Mouse (Mus musculus): ENCODE results near the gene Dhps. TPM values are rescaled to one million over a fixed set of nuclear protein-coding genes. Genes with fewer than 3 reads are reported as not detected.
A peak's percentile ranks its signal among the peaks of the same experiment; 100 is the strongest.

The Dhps gene
- 10 to 100 TPM; 63.4 to 70.6 TPM for total RNA-seq (2021)
- long read RNA-seq, experiment 1, transcript Dhps-201 (9 exons, 1,333 nt), result major isoform, 23 of 37 reads
- long read RNA-seq, experiment 1, partial matches to known transcripts, result 1 of 37 reads
- long read RNA-seq, experiment 1, other reads (novel, unspliced or antisense), result 13 of 37 reads
- long read RNA-seq, experiment 2, transcript Dhps-201 (9 exons, 1,333 nt), result major isoform, 29 of 42 reads
- long read RNA-seq, experiment 2, partial matches to known transcripts, result 3 of 42 reads
- long read RNA-seq, experiment 2, other reads (novel, unspliced or antisense), result 9 of 42 reads

GRCm38 (mm10) chr8:85071514-85072281 is at the start of gene Dhps:
Dhps (plus strand) TSS chr8:85071757.
- peak; percentile 88 to 92 for DNase-seq (ENCODE audit: low spot score in 2 of 2)
- Histone ChIP-seq H3K4me3 (peak within 1 kb of the TSS; percentile 92), H3K27ac (peak within 1 kb of the TSS; percentile 93)
- peak; percentile 43 for TF ChIP-seq CTCF (conservative IDR thresholded peaks at IDR 0.05)

- Histone ChIP-seq H3K27ac (no peak overlapping the region), H3K4me3 (peak overlapping the region; percentile 98)
- DNase-seq (ENCODE audit: low spot score in 2 of 2), result no peak
- no peak for TF ChIP-seq CTCF (conservative IDR thresholded peaks at IDR 0.05)
These were observed 47.7 kb upstream of the Dhps start for GRCm38 (mm10) chr8:85023846-85024245.

GRCm38 (mm10) chr8:85025098-85025932 is 46.2 kb upstream of the Dhps start, which contains the start of gene Asna1:
Asna1 (minus strand) TSS chr8:85025281.
- DNase-seq (ENCODE audit: low spot score in 2 of 2), result peak; percentile 71 to 92
- Histone ChIP-seq H3K27ac (peak within 1 kb of the TSS; percentile 99), H3K4me3 (peak within 1 kb of the TSS; percentile 98)
- no peak for TF ChIP-seq CTCF (conservative IDR thresholded peaks at IDR 0.05)

GRCm38 (mm10) chr8:85026670-85027515 is 44.7 kb upstream of the Dhps start, which contains the start of gene Trir:
Trir (plus strand) TSS chr8:85026823.
- peak; percentile 95 to 97 for DNase-seq (ENCODE audit: low spot score in 2 of 2)
- peak within 1 kb of the TSS; percentile 98 for H3K4me3 ChIP-seq
- peak within 1 kb of the TSS; percentile 99 for H3K27ac ChIP-seq
- 0 out of 2 replicates have a peak, but pooled peaks have one; percentile 12 for TF ChIP-seq CTCF (conservative IDR thresholded peaks at IDR 0.05)

GRCm38 (mm10) chr8:85027516-85027855 is 44.1 kb upstream of the Dhps start:
- peak overlapping the region; percentile 99 for H3K27ac ChIP-seq

GRCm38 (mm10) chr8:85027922-85028321 is 43.6 kb upstream of the Dhps start:
- peak overlapping the region; percentile 98 for H3K4me3 ChIP-seq
- TF ChIP-seq CTCF (conservative IDR thresholded peaks at IDR 0.05), result peak; percentile 51
- peak overlapping the region; percentile 99 for H3K27ac ChIP-seq
- DNase-seq (ENCODE audit: low spot score in 2 of 2), result no peak

More at GRCm38 (mm10) chr8:85027516-85027855, 44.1 kb upstream of the Dhps start:
- H3K4me3 ChIP-seq, result peak overlapping the region; percentile 98
- no peak for DNase-seq (ENCODE audit: low spot score in 2 of 2)
- no peak for TF ChIP-seq CTCF (conservative IDR thresholded peaks at IDR 0.05)

GRCm38 (mm10) chr8:85029271-85029670 is 42.3 kb upstream of the Dhps start:
- DNase-seq (ENCODE audit: low spot score in 2 of 2), result no peak
- no peak for TF ChIP-seq CTCF (conservative IDR thresholded peaks at IDR 0.05)
- H3K27ac ChIP-seq, result 0 out of 2 replicates have a peak overlapping the region, but pooled peaks have one; percentile 46
- H3K4me3 ChIP-seq, result peak overlapping the region; percentile 98; the same call in 1 of the 2 replicates

- Histone ChIP-seq H3K4me3 (no peak overlapping the region), H3K27ac (no peak overlapping the region)
- no peak for TF ChIP-seq CTCF (conservative IDR thresholded peaks at IDR 0.05)
- no peak for DNase-seq (ENCODE audit: low spot score in 2 of 2)
These were observed 38.8 kb upstream of the Dhps start for GRCm38 (mm10) chr8:85032622-85033311.

GRCm38 (mm10) chr8:85033867-85034266 is 37.7 kb upstream of the Dhps start:
- H3K27ac ChIP-seq, result no peak overlapping the region
- no peak overlapping the region for H3K4me3 ChIP-seq
- TF ChIP-seq CTCF (conservative IDR thresholded peaks at IDR 0.05), result no peak
- DNase-seq (ENCODE audit: low spot score in 2 of 2), result no peak

- Histone ChIP-seq H3K4me3 (peak overlapping the region; percentile 75), H3K27ac (peak overlapping the region; percentile 99)
- DNase-seq (ENCODE audit: low spot score in 2 of 2), result peak; percentile 63 to 70
- no peak for TF ChIP-seq CTCF (conservative IDR thresholded peaks at IDR 0.05)
These were observed 36.8 kb upstream of the Dhps start for GRCm38 (mm10) chr8:85034764-85035163.

GRCm38 (mm10) chr8:85035165-85035727 is 36.3 kb upstream of the Dhps start:
- TF ChIP-seq CTCF (conservative IDR thresholded peaks at IDR 0.05), result no peak
- DNase-seq (ENCODE audit: low spot score in 2 of 2), result no peak
- Histone ChIP-seq H3K27ac (peak overlapping the region; percentile 99), H3K4me3 (peak overlapping the region; percentile 75)

All from layer of hippocampus, adult 2 months (tissue).